Mouse (Mus musculus) liver, embryonic 12.5 days (tissue): Measurements from ENCODE around the gene Acot7. TPM values are rescaled to one million over a fixed set of nuclear protein-coding genes. Genes with fewer than 3 reads are reported as not detected.
A peak's percentile ranks its signal among the peaks of the same experiment; 100 is the strongest.

Source experiments
- ATAC-seq: fragments of 200-750 bp; cut with Nextera tagmentation; 2 replicates; pipeline ENCODE4 v1.8.0; 2017; ENCODE audit warnings: moderate number of reproducible peaks, mild to moderate bottlenecking, moderate library complexity
- H3K27ac ChIP-seq: fragments of 300-500 bp; sonication (generic); 2 replicates; pipeline ENCODE4 v1.5.1; 2016; ENCODE audit warnings: mild to moderate bottlenecking
- H3K27me3 ChIP-seq: fragments of 300-500 bp; sonication (generic); replicated peaks from 2 replicates; pipeline ENCODE4 v1.6.1; 2016; ENCODE audit warnings: mild to moderate bottlenecking, moderate library complexity
- H3K36me3 ChIP-seq: fragments of 300-500 bp; sonication (generic); 2 replicates; pipeline ENCODE4 v1.6.1; 2016; ENCODE audit warnings: mild to moderate bottlenecking, moderate library complexity
- H3K4me1 ChIP-seq: fragments of 300-500 bp; sonication (generic); 2 replicates; pipeline ENCODE4 v1.6.1; 2016
- H3K4me2 ChIP-seq: fragments of 300-500 bp; sonication (generic); 2 replicates; pipeline ENCODE4 v1.6.1; 2016; ENCODE audit warnings: mild to moderate bottlenecking, moderate library complexity
- H3K4me3 ChIP-seq: fragments of 300-500 bp; sonication (generic); 2 replicates; pipeline ENCODE4 v1.5.1; 2016; ENCODE audit warnings: mild to moderate bottlenecking, moderate library complexity
- H3K9ac ChIP-seq: fragments of 300-500 bp; sonication (generic); 2 replicates; pipeline ENCODE4 v1.6.1; 2016; ENCODE audit warnings: mild to moderate bottlenecking, moderate library complexity
- H3K9me3 ChIP-seq: fragments of 300-500 bp; sonication (generic); replicated peaks from 2 replicates; pipeline ENCODE4 v1.6.1; 2016; ENCODE audit warnings: mild to moderate bottlenecking, moderate library complexity
- WGBS: fragments of 180-500 bp; shearing (Covaris S2); methylation state at CpG from one replicate; pipeline ENCODE4 v1.1.7; 2016; ENCODE audit not compliant: insufficient replicate concordance; 5-methylcytosine and 5-hydroxymethylcytosine counted together
- polyA plus RNA-seq: library from polyadenylated mRNA; unstranded; fragments of >200 nt; fragmentation: Nextera tagmentation; extraction: Ambion mirVana; gene quantifications from 2 replicates; pipeline ENCODE4 v1.2.1, GENCODE M21; 2016

Acot7 gene
- polyA plus RNA-seq, 1 experiment from 2014 or later, result 36.2 TPM

DNA sequence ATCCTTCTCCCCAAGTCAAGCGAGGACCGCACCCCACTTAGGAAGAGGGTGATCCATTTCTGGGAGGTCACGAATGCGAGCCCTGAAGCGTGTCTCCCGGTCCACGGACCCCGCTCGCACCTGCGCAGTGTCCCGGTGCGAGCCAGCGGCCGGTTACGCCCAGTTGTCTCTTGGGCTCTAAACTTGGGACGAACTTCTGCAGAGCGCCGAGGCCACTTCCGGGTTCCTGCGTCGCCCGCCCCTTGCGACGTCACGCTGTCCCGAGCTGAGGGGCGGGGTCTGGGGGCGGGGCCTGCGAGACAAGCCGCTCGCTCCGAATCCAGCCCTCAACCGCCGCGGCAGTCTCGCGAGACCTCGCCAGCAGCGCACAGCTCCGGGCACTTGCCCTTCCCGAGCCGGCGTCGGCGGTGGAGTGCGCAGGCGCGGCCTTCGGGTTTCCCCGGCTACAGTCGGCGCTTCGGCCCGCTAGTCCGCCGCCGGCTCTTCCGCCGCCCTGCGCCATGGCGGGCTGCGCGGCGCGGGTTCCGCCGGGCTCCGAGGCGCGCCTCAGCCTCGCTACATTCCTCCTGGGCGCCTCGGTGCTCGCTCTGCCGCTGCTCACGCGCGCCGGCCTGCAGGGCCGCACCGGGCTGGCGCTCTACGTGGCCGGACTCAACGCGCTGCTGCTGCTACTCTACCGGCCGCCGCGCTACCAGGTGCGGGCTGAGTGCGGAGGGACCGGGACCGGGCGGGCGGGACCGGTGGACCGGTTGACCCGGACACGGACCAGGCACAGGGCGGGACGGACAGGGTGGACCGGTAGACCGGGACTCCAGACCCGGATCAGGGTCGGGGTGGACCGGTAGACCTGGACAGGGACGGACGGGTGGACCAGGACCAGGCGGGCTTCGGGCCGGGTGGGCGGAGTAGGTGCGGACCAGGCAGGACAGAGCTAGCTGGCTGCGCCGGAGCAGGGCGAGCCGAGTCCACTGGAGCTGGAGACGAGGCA, 119.2 kb downstream of the Acot7 start, which contains the start of gene Icmt:
Gene Icmt, plus strand, starts transcription at position 354 of the 988 bp plus-strand sequence.
- peak within 1 kb of the TSS; percentile 96 for H3K9ac ChIP-seq
- H3K4me1 ChIP-seq, result peaks cover 31% of the 10 kb centered on the region
- ATAC-seq, result peak; percentile 94
- H3K36me3 ChIP-seq, result peaks cover 31% of the 10 kb centered on the region
- peak within 1 kb of the TSS; percentile 91 for H3K4me2 ChIP-seq
- H3K27me3 ChIP-seq, result peaks cover 21% of the 10 kb centered on the region
- peak within 1 kb of the TSS; percentile 97 for H3K4me3 ChIP-seq
- H3K27ac ChIP-seq, result peak within 1 kb of the TSS; percentile 91
- WGBS, result under 1% methylated on average over 119 of the region's 119 CpGs
- no peaks in the 10 kb centered on the region for H3K9me3 ChIP-seq

DNA sequence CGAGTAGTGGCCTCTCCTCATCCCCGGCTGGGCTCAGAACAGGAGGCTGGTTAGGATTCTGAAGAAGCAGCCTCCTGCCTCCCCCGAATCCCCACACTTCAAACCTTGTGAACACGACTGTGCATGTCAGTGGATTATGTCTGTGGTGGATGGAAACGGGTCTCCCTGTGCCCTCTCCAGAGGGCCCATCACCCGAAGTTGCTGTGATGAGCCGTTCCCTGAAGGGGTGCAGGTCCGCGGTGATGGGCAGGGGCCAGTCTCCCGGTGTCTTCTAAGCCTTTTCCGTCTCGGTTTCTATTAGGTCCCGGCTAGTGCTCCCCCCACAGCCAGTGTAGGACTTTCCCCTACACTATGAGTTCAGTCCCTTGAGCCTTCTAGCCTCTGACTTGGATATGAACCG, 120.9 kb downstream of the Acot7 start:
- ATAC-seq, result no peak
- peaks cover 31% of the 10 kb centered on the region for H3K4me1 ChIP-seq
- H3K9me3 ChIP-seq, result no peaks in the 10 kb centered on the region
- H3K36me3 ChIP-seq, result peaks cover 47% of the 10 kb centered on the region
- no peak overlapping the region for H3K4me3 ChIP-seq
- H3K27ac ChIP-seq, result no peak overlapping the region
- peak overlapping the region; percentile 91 for H3K4me2 ChIP-seq
- peaks cover 4% of the 10 kb centered on the region for H3K27me3 ChIP-seq
- H3K9ac ChIP-seq, result peak overlapping the region; percentile 96
- 77% methylated on average over 14 of the region's 14 CpGs for WGBS

- Histone ChIP-seq H3K4me3 (no peak overlapping the region), H3K9ac (no peak overlapping the region), H3K27me3 (no peaks in the 10 kb centered on the region), H3K4me2 (no peak overlapping the region), H3K4me1 (peaks cover 26% of the 10 kb centered on the region), H3K9me3 (no peaks in the 10 kb centered on the region), H3K36me3 (peaks cover 63% of the 10 kb centered on the region), H3K27ac (no peak overlapping the region)
- 79% methylated on average over 8 of the region's 8 CpGs for WGBS
- ATAC-seq, result no peak
Measured at GRCm38 (mm10) chr4:152300375-152300774, 122.4 kb downstream of the Acot7 start.

DNA sequence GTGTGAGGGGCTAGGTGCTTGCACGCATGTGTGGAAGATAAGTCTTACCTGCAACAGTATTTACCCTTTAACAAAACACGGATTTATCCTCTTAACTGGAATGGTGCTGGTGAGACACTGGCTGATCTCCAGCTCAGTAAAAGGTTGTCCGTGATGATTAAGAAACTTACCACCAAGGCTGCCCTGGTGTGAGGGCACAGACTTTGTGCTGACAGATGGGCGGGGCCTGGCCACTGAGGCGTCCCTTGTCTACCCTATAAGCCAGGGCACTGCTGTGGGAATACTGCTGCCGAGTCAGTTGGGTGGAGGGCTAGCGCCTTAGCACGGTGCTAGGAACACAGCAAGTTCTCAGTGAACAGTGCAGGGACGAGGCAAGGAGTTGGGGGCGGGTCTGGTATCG, 124.1 kb downstream of the Acot7 start:
- no peaks in the 10 kb centered on the region for H3K9me3 ChIP-seq
- H3K4me3 ChIP-seq, result no peak overlapping the region
- no peak overlapping the region for H3K27ac ChIP-seq
- 80% methylated on average over 11 of the region's 11 CpGs for WGBS
- H3K27me3 ChIP-seq, result no peaks in the 10 kb centered on the region
- no peak overlapping the region for H3K4me2 ChIP-seq
- H3K4me1 ChIP-seq, result peaks cover 15% of the 10 kb centered on the region
- peaks cover 67% of the 10 kb centered on the region for H3K36me3 ChIP-seq
- no peak overlapping the region for H3K9ac ChIP-seq
- no peak for ATAC-seq

- 89% methylated on average over 10 of the region's 10 CpGs for WGBS
- no peak for ATAC-seq
Measured at GRCm38 (mm10) chr4:152303172-152303571, 125.2 kb downstream of the Acot7 start.

DNA sequence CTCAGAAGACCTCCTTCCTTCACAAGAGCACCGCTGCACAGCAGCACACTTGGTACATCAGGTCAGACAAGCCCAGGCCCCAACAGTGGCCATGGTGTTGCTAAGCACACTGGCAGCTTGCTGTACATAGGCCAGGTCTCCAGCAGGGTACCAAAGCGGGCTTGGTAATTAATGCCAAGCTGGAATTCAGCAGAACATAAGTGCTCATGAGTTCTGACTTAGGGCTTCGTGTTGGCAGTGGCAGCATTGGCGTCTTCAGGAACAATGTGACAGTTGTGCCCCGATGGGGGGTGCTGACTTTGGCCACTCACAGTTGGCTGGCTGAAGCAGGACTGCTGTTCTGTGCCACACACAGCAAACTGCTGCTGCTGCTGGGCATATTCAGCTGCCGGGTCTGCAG, 126.8 kb downstream of the Acot7 start:
- 84% methylated on average over 6 of the region's 6 CpGs for WGBS
- no peaks in the 10 kb centered on the region for H3K9me3 ChIP-seq
- H3K4me1 ChIP-seq, result no peaks in the 10 kb centered on the region
- no peak overlapping the region for H3K27ac ChIP-seq
- H3K4me2 ChIP-seq, result no peak overlapping the region
- peaks cover 69% of the 10 kb centered on the region for H3K36me3 ChIP-seq
- H3K4me3 ChIP-seq, result no peak overlapping the region
- ATAC-seq, result no peak
- no peak overlapping the region for H3K9ac ChIP-seq
- H3K27me3 ChIP-seq, result peaks cover 10% of the 10 kb centered on the region

More at GRCm38 (mm10) chr4:152303172-152303571, 125.2 kb downstream of the Acot7 start:
- H3K4me2 ChIP-seq, result no peak overlapping the region
- no peak overlapping the region for H3K9ac ChIP-seq
- H3K9me3 ChIP-seq, result no peaks in the 10 kb centered on the region
- H3K27me3 ChIP-seq, result no peaks in the 10 kb centered on the region
- H3K4me1 ChIP-seq, result peaks cover 9% of the 10 kb centered on the region
- peaks cover 67% of the 10 kb centered on the region for H3K36me3 ChIP-seq
- no peak overlapping the region for H3K27ac ChIP-seq
- no peak overlapping the region for H3K4me3 ChIP-seq

DNA sequence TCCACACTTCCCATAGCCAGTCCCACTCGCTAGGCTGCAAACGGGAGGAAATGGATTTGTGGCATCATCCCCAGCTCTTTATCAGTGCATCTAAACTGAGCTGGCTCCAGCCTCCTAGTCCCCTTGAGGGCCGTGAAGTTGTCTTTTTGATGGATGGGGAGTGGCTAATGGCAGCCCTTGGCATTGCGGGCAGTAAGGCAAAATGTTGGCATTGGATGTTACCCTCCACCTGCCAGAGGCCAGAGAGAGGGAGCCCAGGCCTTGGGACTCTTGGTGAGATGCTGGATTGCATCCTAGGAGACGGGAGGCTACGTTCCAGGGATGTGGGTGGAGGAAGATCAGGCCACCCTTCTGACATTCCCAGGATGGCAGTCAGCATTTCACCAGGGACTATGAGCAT, 128.1 kb downstream of the Acot7 start:
- Histone ChIP-seq H3K27me3 (peaks cover 23% of the 10 kb centered on the region), H3K4me1 (no peaks in the 10 kb centered on the region), H3K36me3 (peaks cover 56% of the 10 kb centered on the region), H3K4me2 (no peak overlapping the region), H3K27ac (no peak overlapping the region), H3K9me3 (no peaks in the 10 kb centered on the region), H3K4me3 (no peak overlapping the region), H3K9ac (no peak overlapping the region)
- 81% methylated on average over 6 of the region's 6 CpGs for WGBS
- no peak for ATAC-seq

- H3K36me3 ChIP-seq, result peaks cover 40% of the 10 kb centered on the region
- H3K27ac ChIP-seq, result no peak overlapping the region
- H3K27me3 ChIP-seq, result peaks cover 38% of the 10 kb centered on the region
- no peak overlapping the region for H3K4me2 ChIP-seq
- no peaks in the 10 kb centered on the region for H3K9me3 ChIP-seq
- WGBS, result 81% methylated on average over 9 of the region's 9 CpGs
- H3K4me3 ChIP-seq, result no peak overlapping the region
- H3K4me1 ChIP-seq, result peaks cover 8% of the 10 kb centered on the region
- no peak for ATAC-seq
- no peak overlapping the region for H3K9ac ChIP-seq
Measured at GRCm38 (mm10) chr4:152307542-152307941, 129.6 kb downstream of the Acot7 start.

DNA sequence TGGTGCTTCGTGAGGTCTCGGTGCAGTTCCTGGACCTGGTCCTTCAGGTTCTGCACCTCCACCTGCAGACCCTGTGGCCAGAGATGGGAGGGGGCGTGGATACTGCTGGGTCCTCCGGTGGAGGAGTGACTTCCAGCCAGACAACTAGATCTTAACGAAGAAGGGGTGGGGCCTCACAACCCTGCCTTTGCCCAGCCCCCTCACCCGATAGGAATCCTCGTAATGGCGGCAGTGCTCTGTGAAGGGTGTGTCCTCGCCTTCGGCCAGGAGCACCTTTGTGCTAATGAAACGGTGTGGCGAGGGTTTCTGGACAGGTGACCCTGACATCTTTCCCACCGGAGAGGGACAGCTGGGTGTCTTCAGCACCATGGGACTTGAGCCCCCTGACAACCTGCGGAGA, 134.3 kb downstream of the Acot7 start:
- Histone ChIP-seq H3K27ac (no peak overlapping the region), H3K4me3 (peak overlapping the region; percentile 37), H3K9me3 (no peaks in the 10 kb centered on the region), H3K4me1 (peaks cover 25% of the 10 kb centered on the region), H3K36me3 (peaks cover 7% of the 10 kb centered on the region), H3K27me3 (peaks cover 85% of the 10 kb centered on the region), H3K4me2 (peak overlapping the region; percentile 61), H3K9ac (no peak overlapping the region)
- WGBS, result 4% methylated on average over 14 of the region's 14 CpGs
- ATAC-seq, result peak; percentile 8; the same call in 1 of the 2 replicates

GRCm38 (mm10) chr4:152313211-152313632, 135.3 kb downstream of the Acot7 start:
- no peaks in the 10 kb centered on the region for H3K9me3 ChIP-seq
- H3K36me3 ChIP-seq, result peaks cover 7% of the 10 kb centered on the region
- H3K9ac ChIP-seq, result 0 out of 2 replicates have a peak overlapping the region, but pooled peaks have one; percentile 10
- peak overlapping the region; percentile 37 for H3K4me3 ChIP-seq
- peak overlapping the region; percentile 61 for H3K4me2 ChIP-seq
- H3K27ac ChIP-seq, result no peak overlapping the region
- peaks cover 28% of the 10 kb centered on the region for H3K4me1 ChIP-seq
- 0 out of 2 replicates have a peak, but pooled peaks have one; percentile 13 for ATAC-seq
- under 1% methylated on average over 29 of the region's 29 CpGs for WGBS
- peaks cover 95% of the 10 kb centered on the region for H3K27me3 ChIP-seq

GRCm38 (mm10) chr4:152313934-152314333, 136.0 kb downstream of the Acot7 start:
- Histone ChIP-seq H3K4me2 (peak overlapping the region; percentile 61), H3K36me3 (peaks cover 4% of the 10 kb centered on the region), H3K9ac (no peak overlapping the region), H3K4me1 (peaks cover 34% of the 10 kb centered on the region), H3K4me3 (no peak overlapping the region), H3K9me3 (no peaks in the 10 kb centered on the region), H3K27me3 (peaks cover 100% of the 10 kb centered on the region), H3K27ac (no peak overlapping the region)
- ATAC-seq, result no peak

DNA sequence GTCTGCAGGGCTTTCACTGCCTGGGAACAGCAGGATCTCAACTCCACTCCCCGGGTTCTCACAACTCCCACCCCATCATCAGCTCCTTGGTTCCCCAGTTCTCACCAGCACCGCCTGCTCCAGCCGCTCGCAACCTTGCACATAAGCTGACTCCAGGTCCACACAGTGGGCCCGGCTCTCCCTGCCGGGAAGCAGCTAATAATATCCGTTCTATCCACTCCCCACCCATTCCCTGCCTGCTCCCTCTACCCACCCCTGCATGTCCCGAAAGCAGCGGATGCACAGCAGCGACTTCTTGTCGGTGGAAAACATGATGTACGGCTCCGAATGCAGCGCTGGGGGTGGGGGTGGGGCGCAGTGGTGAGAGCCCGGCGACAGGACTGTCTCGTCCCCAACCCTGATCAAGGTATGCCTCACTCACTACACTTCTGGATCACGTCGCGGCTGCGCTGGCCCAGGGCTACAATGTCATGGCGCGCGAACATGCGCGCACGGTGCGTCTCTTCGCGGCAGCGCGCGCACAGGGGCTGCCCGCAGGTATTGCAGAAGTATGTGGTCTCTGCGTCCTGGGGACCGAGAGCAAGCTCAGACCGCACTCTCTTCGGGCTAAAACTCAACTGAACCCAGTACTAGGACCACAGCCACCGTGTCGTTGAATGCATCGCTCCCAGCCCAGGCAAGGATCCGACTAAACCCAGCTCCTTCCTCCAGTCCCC, 137.7 kb downstream of the Acot7 start:
- peaks cover 85% of the 10 kb centered on the region for H3K27me3 ChIP-seq
- peak overlapping the region; percentile 12 for H3K4me3 ChIP-seq
- no peaks in the 10 kb centered on the region for H3K9me3 ChIP-seq
- peak overlapping the region; percentile 48 for H3K4me2 ChIP-seq
- peaks cover 36% of the 10 kb centered on the region for H3K4me1 ChIP-seq
- no peak overlapping the region for H3K9ac ChIP-seq
- WGBS, result 2% methylated on average over 43 of the region's 43 CpGs
- H3K36me3 ChIP-seq, result no peaks in the 10 kb centered on the region
- ATAC-seq, result no peak
- H3K27ac ChIP-seq, result no peak overlapping the region
